Mouse (Mus musculus) T-cell, adult 66 days (primary cell): ENCODE measurements around the gene Vmn2r6. TPM values are rescaled to one million over a fixed set of nuclear protein-coding genes. Genes with fewer than 3 reads are reported as not detected.

ENCODE experiments used
- total RNA-seq, 2 experiments: library from RNA; stranded (reverse); gene quantifications; 3 replicates in 1 of 2; 4 replicates in 1 of 2; pipeline ENCODE4 v1.2.4; 2023

Vmn2r6 gene
- total RNA-seq, result not detected

DNA sequence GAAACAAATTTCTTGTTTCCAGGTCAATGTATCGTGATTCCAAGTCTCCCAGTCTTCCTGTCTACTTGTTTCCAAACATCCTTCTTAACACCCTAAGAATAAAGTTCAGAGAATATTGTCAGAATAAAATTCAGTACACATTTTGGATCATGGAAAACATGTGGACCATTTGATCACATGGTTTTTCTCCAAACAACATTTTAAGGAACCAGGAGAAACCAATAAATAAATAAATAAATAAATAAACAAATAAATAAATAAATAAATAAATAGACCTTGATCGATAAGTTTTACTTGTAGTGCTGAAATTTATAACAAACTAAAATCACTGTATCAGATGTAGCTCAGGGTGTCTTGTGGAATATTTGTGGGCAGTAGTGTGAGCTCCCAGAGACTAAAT is at the start of gene Vmn2r6:
Vmn2r6 (minus strand) TSS at position 101 of the 400 bp plus-strand sequence.

DNA sequence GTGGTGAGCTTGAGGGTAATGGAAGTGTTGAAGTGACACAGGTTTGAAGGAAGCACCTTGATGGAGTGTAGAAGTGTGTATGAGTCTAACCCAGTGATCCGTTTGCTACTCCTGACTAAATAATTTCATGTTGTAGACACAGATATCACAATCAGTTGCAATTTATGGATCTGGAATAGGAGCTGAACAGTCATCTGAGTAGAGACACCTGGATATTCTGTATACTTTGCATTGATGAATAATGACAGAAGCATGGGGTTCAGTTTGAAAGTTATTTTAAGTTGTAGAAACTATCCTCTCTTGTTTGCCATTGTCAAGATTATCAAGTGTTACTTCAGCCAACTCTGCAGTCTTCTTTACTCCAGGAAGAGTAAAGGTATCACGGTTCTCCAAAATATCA is 55.9 kb downstream of the Vmn2r6 start, which contains the start of gene Vmn2r5:
Vmn2r5 (minus strand) TSS at position 101 of the 400 bp plus-strand sequence.

Other genes starting within 250 kb of the Vmn2r6 start
- not detected for gene Vmn2r4, start 150.5 kb downstream of the Vmn2r6 start, total RNA-seq
- gene Vmn2r5, start 56.0 kb downstream of the Vmn2r6 start, total RNA-seq, result not detected